Mouse (Mus musculus): ENCODE results near the gene Ceacam10.
"Not testable (repeated sequence)": the region's sequence is repeated elsewhere in the genome, so short reads cannot be mapped to it uniquely, and the experiment has no call there.

Gene Ceacam10

GRCm38 (mm10) chr7:24776918-24777317, at the start of gene Ceacam10:
Gene Ceacam10, plus strand, starts transcription at chr7:24777206.
- not testable (repeated sequence) for DNase-seq (ENCODE audit: low read depth)

GRCm38 (mm10) chr7:24735970-24736670, 40.9 kb upstream of the Ceacam10 start:
- no peak for DNase-seq (ENCODE audit: low read depth)

GRCm38 (mm10) chr7:24750695-24751094, 26.3 kb upstream of the Ceacam10 start:
- DNase-seq (ENCODE audit: low read depth), result no peak

- DNase-seq (ENCODE audit: low read depth), result no peak
Observed at GRCm38 (mm10) chr7:24751610-24752009, 25.4 kb upstream of the Ceacam10 start.

GRCm38 (mm10) chr7:24753476-24753875, 23.5 kb upstream of the Ceacam10 start:
- no peak for DNase-seq (ENCODE audit: low read depth)

GRCm38 (mm10) chr7:24758520-24758919, 18.5 kb upstream of the Ceacam10 start:
- DNase-seq (ENCODE audit: low read depth), result no peak

GRCm38 (mm10) chr7:24760211-24760610, 16.8 kb upstream of the Ceacam10 start, which contains the start of gene Cd177:
Gene Cd177, minus strand, starts transcription at chr7:24760311.
- peak; percentile 8 for DNase-seq (ENCODE audit: low read depth)

- no peak for DNase-seq (ENCODE audit: low read depth)
Observed at GRCm38 (mm10) chr7:24761161-24761560, 15.8 kb upstream of the Ceacam10 start.

- DNase-seq (ENCODE audit: low read depth), result no peak
Observed at GRCm38 (mm10) chr7:24762574-24762973, 14.4 kb upstream of the Ceacam10 start.

GRCm38 (mm10) chr7:24771361-24771760, 5.6 kb upstream of the Ceacam10 start:
- no peak for DNase-seq (ENCODE audit: low read depth)

- no peak for DNase-seq (ENCODE audit: low read depth)
Observed at GRCm38 (mm10) chr7:24773942-24774535, 3.0 kb upstream of the Ceacam10 start.

- DNase-seq (ENCODE audit: low read depth), result no peak
Observed at GRCm38 (mm10) chr7:24776145-24776544, 861 bp upstream of the Ceacam10 start.

- no peak for DNase-seq (ENCODE audit: low read depth)
Observed at GRCm38 (mm10) chr7:24797918-24798317, 20.9 kb downstream of the Ceacam10 start.

GRCm38 (mm10) chr7:24802149-24802767, 25.3 kb downstream of the Ceacam10 start:
- no peak for DNase-seq (ENCODE audit: low read depth)

- no peak for DNase-seq (ENCODE audit: low read depth)
Observed at GRCm38 (mm10) chr7:24804826-24805225, 27.8 kb downstream of the Ceacam10 start.

GRCm38 (mm10) chr7:24809041-24809440, 32.0 kb downstream of the Ceacam10 start:
- peak; percentile 62 for DNase-seq (ENCODE audit: low read depth)

- peak; percentile 90 for DNase-seq (ENCODE audit: low read depth)
Observed at GRCm38 (mm10) chr7:24817502-24817901, 40.5 kb downstream of the Ceacam10 start.

GRCm38 (mm10) chr7:24824452-24824851, 47.4 kb downstream of the Ceacam10 start:
- DNase-seq (ENCODE audit: low read depth), result no peak

GRCm38 (mm10) chr7:24827181-24827580, 50.2 kb downstream of the Ceacam10 start:
- DNase-seq (ENCODE audit: low read depth), result no peak
